Mouse (Mus musculus): ENCODE data around the gene Cbx2. TPM values are rescaled to one million over a fixed set of nuclear protein-coding genes. Genes with fewer than 3 reads are reported as not detected.

Cbx2 gene
- polyA plus RNA-seq, 1 experiment, result 6.9 TPM

DNA sequence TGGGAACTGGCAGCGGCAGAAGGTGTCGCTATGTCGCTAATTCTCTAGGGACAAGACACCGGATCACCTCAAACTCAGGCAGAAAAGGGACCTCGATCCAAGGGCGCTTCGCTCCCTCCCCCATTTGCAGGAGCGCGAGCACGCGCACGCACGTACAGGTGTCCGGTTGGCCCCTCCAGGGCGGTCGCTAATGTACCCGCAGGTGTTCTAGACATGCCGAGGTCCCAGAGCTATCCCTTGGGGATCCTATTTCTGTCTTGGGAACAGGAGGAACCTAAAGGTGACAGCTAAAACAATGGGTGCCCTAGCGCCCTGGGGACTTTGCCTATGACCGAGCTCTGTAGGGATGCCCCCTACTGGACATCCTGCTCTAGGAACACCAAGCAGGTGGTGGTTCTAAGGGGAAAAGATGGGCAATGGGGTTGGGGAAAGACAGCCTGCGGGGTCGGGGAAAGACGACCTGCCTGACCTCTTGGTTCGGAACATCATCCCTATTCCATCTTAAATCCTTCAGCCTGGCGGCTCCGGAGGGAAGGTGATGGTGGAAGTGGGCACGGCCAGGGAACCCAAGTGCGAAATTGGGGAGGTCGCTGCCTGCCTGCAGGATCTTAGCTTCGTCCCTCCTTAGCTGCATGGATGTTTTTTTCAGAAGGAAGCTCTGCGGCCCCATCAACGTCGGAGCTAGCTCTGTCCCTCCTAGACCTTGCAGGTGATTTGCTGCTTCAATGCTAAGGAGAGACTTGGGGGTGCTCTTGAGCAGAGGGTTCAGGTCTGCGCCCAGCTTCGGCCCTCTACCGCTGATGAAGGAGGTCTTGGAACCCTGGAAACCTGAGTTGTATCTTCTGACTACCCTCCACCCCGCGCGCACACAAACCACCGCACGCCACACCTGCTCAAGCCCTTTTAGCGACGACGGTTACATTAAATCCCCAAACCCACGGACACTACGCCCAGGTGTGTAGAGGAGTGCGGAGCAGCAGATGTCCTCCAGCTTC is 31.9 kb downstream of the Cbx2 start:
- Histone ChIP-seq H3K4me1 (ENCODE audit: control insufficient read depth, insufficient read depth, low read length) (peaks cover 6% of the 10 kb centered on the region), H3K4me3 (ENCODE audit: insufficient read depth, low read length) (no peak overlapping the region), H3K27ac (ENCODE audit: insufficient read depth, low read length) (no peak overlapping the region)
- TF ChIP-seq POLR2A (IDR thresholded peaks at IDR 0.05; ENCODE audit: low read depth, low read length) (no peak), CTCF (IDR thresholded peaks at IDR 0.05; ENCODE audit: borderline replicate concordance, insufficient read depth, low read length) (peak; percentile 20; the same call in 1 of the 2 replicates)

DNA sequence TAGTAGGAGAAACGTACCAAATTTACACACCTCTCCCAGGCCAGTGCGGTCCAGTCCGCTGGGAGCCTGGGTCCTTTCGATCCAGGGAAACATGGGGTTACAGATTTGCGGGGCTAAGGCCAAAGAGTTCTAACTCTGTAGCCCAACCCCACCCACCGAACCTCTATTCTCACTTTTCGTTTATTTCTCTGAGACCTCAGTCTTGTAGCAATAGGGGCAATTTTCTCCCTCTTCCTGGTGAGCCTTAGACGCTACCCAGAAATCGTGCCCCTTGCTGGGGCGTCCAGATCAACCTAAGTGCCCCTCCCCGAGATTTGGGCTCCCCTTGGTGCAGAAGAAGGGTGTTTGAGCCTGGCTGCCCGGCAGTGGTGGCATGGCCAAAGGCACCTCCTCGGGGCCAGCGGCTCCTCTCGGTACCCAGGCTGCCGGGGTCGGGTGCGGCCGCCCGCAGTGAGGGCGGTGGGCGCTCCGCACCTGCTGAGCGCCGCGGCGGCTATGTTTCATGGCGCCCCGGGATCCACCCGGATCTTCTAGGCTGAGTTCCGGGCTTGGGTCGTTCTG is 32.9 kb downstream of the Cbx2 start:
- Histone ChIP-seq H3K4me1 (ENCODE audit: control insufficient read depth, insufficient read depth, low read length) (peaks cover 6% of the 10 kb centered on the region), H3K27ac (ENCODE audit: insufficient read depth, low read length) (no peak overlapping the region), H3K4me3 (ENCODE audit: insufficient read depth, low read length) (no peak overlapping the region; the same call in 1 of the 2 replicates)
- TF ChIP-seq CTCF (IDR thresholded peaks at IDR 0.05; ENCODE audit: borderline replicate concordance, insufficient read depth, low read length), result no peak
- no peak for TF ChIP-seq POLR2A (IDR thresholded peaks at IDR 0.05; ENCODE audit: low read depth, low read length)

- Histone ChIP-seq H3K4me3 (ENCODE audit: insufficient read depth, low read length) (peak overlapping the region; percentile 56), H3K4me1 (ENCODE audit: control insufficient read depth, insufficient read depth, low read length) (peaks cover 6% of the 10 kb centered on the region), H3K27ac (ENCODE audit: insufficient read depth, low read length) (no peak overlapping the region)
- TF ChIP-seq POLR2A (IDR thresholded peaks at IDR 0.05; ENCODE audit: low read depth, low read length) (peak; percentile 40), CTCF (IDR thresholded peaks at IDR 0.05; ENCODE audit: borderline replicate concordance, insufficient read depth, low read length) (no peak)
These were observed 33.8 kb downstream of the Cbx2 start for GRCm38 (mm10) chr11:119056301-119057211.

DNA sequence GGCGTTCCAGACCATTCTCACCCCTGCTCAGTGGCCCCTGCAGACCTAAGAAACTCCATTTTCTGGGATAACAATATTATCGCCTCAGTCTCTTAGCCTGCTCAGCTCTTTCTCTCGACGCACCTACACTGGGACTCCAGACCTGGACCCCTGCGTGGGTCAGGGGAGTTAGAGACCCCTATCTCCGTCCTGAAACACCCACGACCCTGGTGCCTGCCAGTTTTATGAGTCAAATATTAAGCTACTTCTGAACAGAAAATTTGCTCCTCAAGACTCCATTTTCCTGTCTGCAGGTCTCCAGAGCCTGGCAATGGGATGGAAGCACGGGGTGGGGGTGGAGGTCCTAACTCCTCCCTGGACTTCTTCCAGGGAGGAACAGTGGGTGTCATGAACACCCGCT is 34.5 kb downstream of the Cbx2 start:
- peaks cover 6% of the 10 kb centered on the region for H3K4me1 ChIP-seq (ENCODE audit: control insufficient read depth, insufficient read depth, low read length)
- H3K4me3 ChIP-seq (ENCODE audit: insufficient read depth, low read length), result peak overlapping the region; percentile 56; the same call in 1 of the 2 replicates
- TF ChIP-seq POLR2A (IDR thresholded peaks at IDR 0.05; ENCODE audit: low read depth, low read length), result no peak
- TF ChIP-seq CTCF (IDR thresholded peaks at IDR 0.05; ENCODE audit: borderline replicate concordance, insufficient read depth, low read length), result no peak
- H3K27ac ChIP-seq (ENCODE audit: insufficient read depth, low read length), result no peak overlapping the region

- Histone ChIP-seq H3K4me1 (ENCODE audit: control insufficient read depth, insufficient read depth, low read length) (peaks cover 2% of the 10 kb centered on the region; the same call in 1 of the 2 replicates), H3K4me3 (ENCODE audit: insufficient read depth, low read length) (no peak overlapping the region), H3K27ac (ENCODE audit: insufficient read depth, low read length) (no peak overlapping the region)
- TF ChIP-seq CTCF (IDR thresholded peaks at IDR 0.05; ENCODE audit: borderline replicate concordance, insufficient read depth, low read length), result peak; percentile 20; the same call in 1 of the 2 replicates
- no peak for TF ChIP-seq POLR2A (IDR thresholded peaks at IDR 0.05; ENCODE audit: low read depth, low read length)
These were observed 35.6 kb downstream of the Cbx2 start for GRCm38 (mm10) chr11:119058041-119058995.

DNA sequence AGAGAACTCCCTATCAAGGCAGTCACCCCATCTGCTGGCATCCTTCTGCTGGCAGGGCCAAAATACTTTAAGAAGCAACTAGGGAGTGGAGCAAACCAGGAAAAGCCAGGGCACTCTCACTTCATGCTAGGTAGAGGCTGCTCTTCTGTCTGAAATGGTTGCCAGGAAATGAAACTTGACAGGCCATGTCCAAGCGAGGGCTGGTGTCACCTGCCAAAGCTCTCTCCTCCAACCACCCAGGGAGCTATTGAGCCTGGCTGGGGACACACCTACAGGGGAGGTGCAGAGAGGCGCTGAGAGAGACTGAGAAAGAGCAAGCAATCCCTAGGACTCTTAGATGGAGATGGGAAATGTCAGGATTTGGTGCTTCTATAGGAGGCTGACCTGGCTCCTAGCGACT is 36.5 kb downstream of the Cbx2 start:
- no peak overlapping the region for H3K4me3 ChIP-seq (ENCODE audit: insufficient read depth, low read length)
- TF ChIP-seq CTCF (IDR thresholded peaks at IDR 0.05; ENCODE audit: borderline replicate concordance, insufficient read depth, low read length) (no peak), POLR2A (IDR thresholded peaks at IDR 0.05; ENCODE audit: low read depth, low read length) (no peak)
- peaks cover 1% of the 10 kb centered on the region; the same call in 1 of the 2 replicates for H3K4me1 ChIP-seq (ENCODE audit: control insufficient read depth, insufficient read depth, low read length)
- H3K27ac ChIP-seq (ENCODE audit: insufficient read depth, low read length), result no peak overlapping the region

- no peak overlapping the region for H3K27ac ChIP-seq (ENCODE audit: insufficient read depth, low read length)
- H3K4me1 ChIP-seq (ENCODE audit: control insufficient read depth, insufficient read depth, low read length), result no peaks in the 10 kb centered on the region
- no peak for TF ChIP-seq CTCF (IDR thresholded peaks at IDR 0.05; ENCODE audit: borderline replicate concordance, insufficient read depth, low read length)
- TF ChIP-seq POLR2A (IDR thresholded peaks at IDR 0.05; ENCODE audit: low read depth, low read length), result no peak
- no peak overlapping the region for H3K4me3 ChIP-seq (ENCODE audit: insufficient read depth, low read length)
These were observed 44.1 kb downstream of the Cbx2 start for GRCm38 (mm10) chr11:119066841-119067240.

DNA sequence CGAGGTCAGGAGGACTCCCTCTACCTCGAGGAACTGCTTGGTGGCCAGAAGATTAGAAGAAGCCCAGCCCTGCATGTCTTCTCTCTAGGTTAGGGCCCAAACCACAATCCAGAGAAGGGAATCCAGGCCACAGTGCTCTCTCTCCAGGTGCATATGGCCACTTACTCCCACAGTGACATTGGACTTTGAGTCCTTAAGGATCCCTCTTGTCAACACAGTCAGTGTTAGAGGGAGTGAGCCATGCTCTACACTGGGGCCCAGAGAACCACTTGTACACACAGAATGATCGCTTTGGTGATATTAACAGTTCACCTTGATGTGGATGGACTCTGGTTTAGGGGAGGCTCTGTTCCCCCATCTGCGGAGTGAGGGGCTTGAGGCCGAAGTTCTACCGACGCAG is 49.5 kb downstream of the Cbx2 start:
- TF ChIP-seq CTCF (IDR thresholded peaks at IDR 0.05; ENCODE audit: borderline replicate concordance, insufficient read depth, low read length), result no peak
- TF ChIP-seq POLR2A (IDR thresholded peaks at IDR 0.05; ENCODE audit: low read depth, low read length), result no peak
- Histone ChIP-seq H3K4me3 (ENCODE audit: insufficient read depth, low read length) (no peak overlapping the region), H3K27ac (ENCODE audit: insufficient read depth, low read length) (no peak overlapping the region), H3K4me1 (ENCODE audit: control insufficient read depth, insufficient read depth, low read length) (no peaks in the 10 kb centered on the region)

Data from embryonic fibroblast, embryonic 13.5 days (primary cell).